Mouse (Mus musculus) fat pad, adult 2 months (tissue): ENCODE measurements around the gene Lamtor4.

ENCODE experiments used
- DNase-seq: peaks from one replicate; pipeline ENCODE4 v3.0.0-alpha.2; 2011; ENCODE audit warnings: low read depth, low spot score; ENCODE audit errors: extremely low read depth

Lamtor4 gene

DNA sequence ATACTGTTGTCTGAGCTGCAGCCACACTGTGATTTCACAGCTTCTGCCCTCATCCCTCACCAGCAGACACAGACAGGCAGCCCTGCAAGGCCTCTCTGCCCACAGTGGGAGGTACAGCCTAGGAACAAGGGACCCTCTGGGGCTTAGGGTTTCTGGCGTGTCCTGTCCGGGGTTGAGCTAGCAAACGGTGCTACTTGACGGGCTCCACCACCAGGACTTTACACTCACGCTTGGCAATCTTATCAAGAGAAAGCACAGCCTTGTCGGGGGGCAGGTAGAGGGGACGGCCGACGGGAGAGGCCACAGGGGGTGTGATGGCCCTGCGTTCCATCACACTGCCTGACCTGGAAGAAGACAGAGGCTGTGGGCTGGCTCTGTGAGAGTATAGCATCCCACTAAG is 4.8 kb downstream of the Lamtor4 start:
- no peak for DNase-seq

GRCm38 (mm10) chr5:138260834-138261233 is 5.6 kb downstream of the Lamtor4 start:
- no peak for DNase-seq

DNA sequence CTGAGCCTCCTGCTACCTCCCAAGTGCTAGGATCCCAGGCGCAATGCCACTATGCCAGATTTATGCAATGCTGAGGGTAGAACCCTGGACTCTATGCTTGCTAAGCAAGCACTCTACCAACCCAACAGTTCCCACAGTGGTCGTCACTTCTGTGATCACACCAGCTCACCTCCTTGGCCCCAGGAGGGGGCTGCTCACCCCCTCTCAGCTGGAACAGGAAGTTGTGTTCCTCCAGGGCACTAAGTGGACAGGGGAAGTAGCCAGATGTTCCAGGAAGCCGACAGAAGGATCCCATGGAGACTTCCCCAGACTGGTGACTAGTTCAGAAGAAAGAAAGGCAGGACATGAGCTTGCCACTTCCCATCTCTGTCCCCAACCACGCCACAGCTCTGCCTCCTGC is 6.7 kb downstream of the Lamtor4 start:
- no peak for DNase-seq

GRCm38 (mm10) chr5:138262582-138263240 is 7.4 kb downstream of the Lamtor4 start:
- DNase-seq, result no peak

DNA sequence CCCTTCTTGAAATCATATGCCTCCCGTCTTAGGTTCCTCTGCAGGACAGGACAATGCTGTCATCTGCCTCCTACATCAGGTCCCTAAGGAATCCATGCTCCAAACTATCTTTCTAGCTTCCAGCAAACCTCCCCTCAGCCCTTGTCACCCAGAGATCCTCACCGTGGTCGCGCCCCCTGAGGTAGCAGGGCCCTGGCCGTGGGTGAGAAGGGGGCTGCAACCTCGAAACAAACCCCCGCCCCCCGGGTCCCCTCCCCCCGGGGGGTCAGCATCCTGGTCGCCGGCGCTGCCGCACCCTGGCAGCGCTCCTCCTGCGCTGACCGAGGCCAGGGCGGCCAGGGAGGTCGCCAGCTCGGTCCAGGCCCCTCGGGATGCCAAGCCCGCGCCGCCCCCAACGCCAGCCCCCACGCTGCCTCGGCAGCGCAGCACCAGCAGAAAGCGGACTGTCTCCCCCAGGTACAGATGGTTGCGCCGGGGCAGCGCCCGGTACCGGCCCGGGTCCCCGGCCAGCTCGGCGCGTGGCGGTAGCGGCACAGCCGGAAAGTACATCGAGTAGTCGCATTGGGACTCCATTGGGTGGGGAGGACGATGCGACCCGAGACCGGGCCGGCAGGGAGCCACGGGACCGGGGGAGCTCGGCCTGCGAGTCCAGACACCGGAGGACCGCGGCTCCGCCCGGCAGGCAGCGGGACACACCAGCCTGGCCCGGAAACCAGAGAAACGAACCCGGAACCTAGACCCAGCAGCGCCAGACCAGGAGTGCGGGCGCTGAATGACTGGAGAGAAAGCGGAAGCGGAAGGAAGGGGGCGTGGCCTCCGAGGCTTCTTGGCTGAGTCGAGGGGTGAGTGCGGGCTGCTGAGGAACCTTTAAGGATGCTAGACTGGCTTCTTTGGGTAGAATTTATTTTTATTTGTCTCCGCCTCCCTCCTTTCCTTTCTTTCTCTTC is 8.3 kb downstream of the Lamtor4 start, which contains the start of gene BC037034:
TSS of gene BC037034 (minus strand) at position 774 of the 947 bp plus-strand sequence.
- DNase-seq, result no peak

- no peak for DNase-seq
Measured at GRCm38 (mm10) chr5:138264207-138264578, 8.9 kb downstream of the Lamtor4 start.

GRCm38 (mm10) chr5:138265712-138266111 is 10.4 kb downstream of the Lamtor4 start:
- no peak for DNase-seq

DNA sequence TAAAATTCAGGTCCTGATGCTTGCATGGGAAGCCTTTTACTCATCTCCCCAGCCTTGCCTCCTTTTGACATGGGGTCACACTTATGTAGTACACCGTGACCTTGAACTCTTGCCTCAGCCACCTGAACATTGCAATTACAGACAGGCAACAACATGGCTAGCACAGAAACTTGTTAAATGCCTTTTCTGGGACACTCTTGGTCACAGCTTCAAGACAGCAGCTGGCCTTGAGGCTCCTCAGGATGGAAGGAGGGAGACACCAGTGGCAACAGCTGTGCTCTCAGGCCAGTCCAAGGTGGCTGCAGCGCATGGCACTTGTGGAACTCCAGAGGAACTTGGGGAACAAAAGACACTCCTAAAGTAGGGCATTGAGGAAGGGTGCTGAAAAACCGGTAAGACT is 11.8 kb downstream of the Lamtor4 start:
- no peak for DNase-seq

DNA sequence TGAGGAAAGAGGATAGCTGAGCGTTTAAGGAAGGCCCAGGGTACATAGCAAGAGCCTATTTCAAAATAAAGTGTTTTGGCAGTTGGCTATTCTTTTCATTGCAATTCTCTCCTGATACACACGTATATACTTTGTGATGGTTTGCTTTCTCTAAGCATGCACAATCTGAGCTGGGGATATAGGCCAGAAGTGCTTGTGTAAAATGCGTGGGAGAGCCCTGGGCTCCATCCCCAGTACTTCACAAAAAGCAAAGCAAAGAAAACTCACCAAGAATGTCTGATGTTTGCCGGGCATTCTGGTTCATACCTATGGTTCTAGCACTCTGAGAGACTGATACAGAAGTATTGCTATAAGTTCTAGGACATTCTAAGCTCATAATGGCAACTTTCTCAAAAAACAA is 13.7 kb downstream of the Lamtor4 start:
- no peak for DNase-seq

GRCm38 (mm10) chr5:138271232-138271631 is 15.9 kb downstream of the Lamtor4 start:
- no peak for DNase-seq

GRCm38 (mm10) chr5:138272409-138272923 is 17.2 kb downstream of the Lamtor4 start, which contains the start of gene Gal3st4:
Gene Gal3st4 (minus strand): TSS chr5:138272840.
- DNase-seq, result no peak

DNA sequence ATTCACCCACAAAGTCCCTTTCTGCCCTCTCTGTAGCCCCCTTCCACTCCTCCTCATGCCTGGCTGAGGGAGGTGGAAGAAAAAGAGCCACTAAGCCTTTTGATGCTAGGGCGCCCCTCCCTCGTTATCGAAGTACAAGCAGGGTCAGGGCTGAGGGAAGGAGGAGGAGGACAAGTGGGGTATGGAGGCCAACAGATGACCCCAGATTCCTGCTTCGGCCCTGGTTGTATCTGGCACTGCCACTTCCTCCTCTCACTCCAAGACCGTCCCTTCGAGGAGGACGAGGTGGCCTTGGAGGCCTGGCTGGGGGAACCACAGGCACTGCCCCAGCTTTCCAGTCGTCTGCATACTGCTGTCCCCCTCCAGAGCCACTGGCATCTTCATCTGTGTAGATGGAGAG is 18.9 kb downstream of the Lamtor4 start:
- DNase-seq, result no peak

- DNase-seq, result no peak
Measured at GRCm38 (mm10) chr5:138275216-138276050, 20.2 kb downstream of the Lamtor4 start.

DNA sequence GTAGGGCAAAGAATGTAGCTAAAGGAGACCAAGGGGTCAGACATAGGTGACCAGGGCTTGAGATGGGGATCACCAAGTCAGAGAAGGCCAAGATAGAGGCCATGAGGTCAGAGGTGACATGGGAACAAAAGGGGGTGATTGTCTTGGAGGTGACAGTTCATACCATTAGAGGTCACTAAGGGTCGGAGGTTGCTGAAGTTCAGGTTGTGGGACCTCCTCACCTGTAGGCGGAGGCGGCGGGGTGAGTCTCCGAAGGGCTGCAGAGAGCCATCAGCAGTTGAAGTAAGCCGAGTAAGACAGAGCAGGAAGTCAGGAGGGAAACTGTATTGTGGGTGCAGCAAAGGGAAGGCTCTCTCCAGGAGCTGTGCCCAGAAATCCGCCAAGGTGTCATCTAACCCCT is 22.7 kb downstream of the Lamtor4 start:
- no peak for DNase-seq

DNA sequence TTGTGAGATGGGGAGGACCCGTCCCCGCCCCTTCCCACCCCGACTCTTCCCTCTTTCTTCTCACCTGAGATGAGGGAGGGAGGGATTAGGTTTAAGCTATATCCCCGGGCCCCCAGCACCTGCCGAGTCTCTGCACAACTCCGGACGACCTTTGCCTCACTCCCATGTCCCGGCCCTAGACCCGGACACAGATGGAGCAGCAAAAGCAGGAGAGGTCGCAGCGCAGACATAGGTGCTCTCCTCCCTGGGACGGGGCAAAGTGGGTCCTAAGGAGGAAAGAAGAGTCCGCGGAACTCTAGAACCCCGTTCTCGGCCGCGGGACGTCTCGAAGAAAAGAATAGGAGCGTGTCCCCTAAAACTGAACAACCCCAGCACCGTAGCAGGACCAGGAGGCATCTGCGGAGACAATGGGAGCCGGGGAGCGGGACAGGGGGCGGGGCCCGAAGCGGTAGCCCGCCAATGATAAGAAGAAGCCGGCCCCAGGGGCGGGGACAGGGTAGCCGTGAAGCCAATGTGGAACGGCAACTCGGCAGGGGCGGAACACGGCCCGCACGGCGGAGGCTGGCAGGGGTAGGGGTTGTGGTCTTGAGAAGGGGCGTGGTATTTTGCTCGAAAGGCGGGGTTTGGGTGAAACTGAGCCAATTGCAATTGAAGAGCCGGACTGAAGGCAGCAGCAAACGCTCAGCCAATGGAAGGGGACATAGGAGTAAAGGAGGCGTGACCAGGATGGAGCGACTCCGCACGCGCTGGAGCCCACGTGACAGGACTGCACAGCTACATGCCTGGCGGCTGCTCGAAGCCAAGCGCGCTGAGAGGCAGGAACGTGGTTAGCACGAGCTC is 24.5 kb downstream of the Lamtor4 start, which contains the start of the genes Gm43720, Gpc2 and Stag3:
TSS of gene Gm43720 (minus strand) at position 374 of the 840 bp plus-strand sequence.
TSS of gene Gpc2 (minus strand) at position 421 of the 840 bp plus-strand sequence.
TSS of gene Stag3 (plus strand) at position 656 of the 840 bp plus-strand sequence.
- DNase-seq, result peak; percentile 79

DNA sequence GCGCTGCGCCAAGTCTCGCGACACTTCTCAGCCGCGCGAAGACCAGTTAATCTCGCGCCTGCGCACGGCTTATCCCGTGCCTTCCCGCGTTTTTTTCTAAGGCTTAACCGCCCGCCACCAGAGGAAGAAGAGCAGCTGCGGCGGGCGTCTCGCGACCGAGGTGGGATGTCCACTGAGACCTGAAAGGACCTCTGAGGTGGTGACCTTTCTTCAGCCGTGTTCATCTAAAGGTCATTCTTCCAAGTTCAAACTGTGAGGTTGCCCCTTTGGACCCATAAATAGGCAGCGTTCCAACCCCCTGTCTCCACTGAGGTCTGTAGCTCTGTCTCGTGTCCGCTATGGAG is 25.1 kb downstream of the Lamtor4 start:
- no peak for DNase-seq

GRCm38 (mm10) chr5:138280829-138281228 is 25.5 kb downstream of the Lamtor4 start:
- no peak for DNase-seq

DNA sequence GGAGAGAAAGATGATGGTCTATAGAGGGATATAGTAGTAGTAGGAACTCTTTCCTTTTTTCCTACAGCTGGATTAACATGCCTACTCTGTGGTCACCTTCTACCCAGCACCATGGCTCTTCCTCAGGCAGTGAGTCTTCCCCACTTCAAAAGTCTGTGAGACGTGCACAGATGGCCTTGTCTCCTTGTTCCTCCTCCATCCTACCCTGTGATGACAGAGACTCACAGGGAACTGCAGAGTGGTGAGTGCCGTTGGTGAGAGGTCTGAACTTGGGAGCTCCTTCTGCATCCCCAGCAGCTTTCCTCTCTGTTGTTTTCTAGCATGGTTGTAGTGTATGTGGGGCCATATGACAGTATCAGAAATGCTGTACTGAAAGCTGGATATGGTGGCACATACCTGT is 26.5 kb downstream of the Lamtor4 start:
- no peak for DNase-seq

DNA sequence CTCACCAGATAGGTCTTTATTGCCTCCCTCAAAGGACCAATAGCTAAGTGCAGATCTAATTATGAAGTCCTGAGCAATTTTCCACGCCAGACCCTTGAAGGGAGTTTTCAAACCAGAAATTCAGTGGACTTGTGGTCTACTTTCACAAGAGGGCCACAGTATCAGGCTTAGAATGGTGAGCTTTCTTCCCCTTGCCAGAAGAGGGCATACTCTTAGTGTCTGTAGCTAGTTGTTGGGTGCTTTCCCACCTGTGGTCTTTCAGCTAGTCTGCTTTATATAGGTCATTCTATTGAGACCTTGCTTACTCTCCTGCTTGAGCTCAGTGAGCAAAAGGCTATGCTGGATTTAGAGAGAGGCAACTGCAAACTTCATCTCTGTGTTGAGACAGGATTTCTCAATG is 28.3 kb downstream of the Lamtor4 start:
- DNase-seq, result no peak

GRCm38 (mm10) chr5:138287861-138288260 is 32.6 kb downstream of the Lamtor4 start:
- DNase-seq, result no peak
